Mouse (Mus musculus): ENCODE measurements around the gene Cd8b1.

GRCm38 (mm10) chr6:71372041-71372720 lies 49.6 kb downstream of the Cd8b1 start:
- TF ChIP-seq TAL1 (IDR thresholded peaks at IDR 0.05; ENCODE audit: low read length) (no peak), GATA1 (IDR thresholded peaks at IDR 0.05; ENCODE audit: low read length) (no peak)

All from erythroblast, embryonic 14.5 days (primary cell).